Mouse (Mus musculus): ENCODE measurements at regions not wholly inside any gene's neighbourhood (a gene's known extent, or its start where the extent isn't known, plus 50 kb on each side); places are given as distances from the start of the nearest gene placed in this dataset.

DNA sequence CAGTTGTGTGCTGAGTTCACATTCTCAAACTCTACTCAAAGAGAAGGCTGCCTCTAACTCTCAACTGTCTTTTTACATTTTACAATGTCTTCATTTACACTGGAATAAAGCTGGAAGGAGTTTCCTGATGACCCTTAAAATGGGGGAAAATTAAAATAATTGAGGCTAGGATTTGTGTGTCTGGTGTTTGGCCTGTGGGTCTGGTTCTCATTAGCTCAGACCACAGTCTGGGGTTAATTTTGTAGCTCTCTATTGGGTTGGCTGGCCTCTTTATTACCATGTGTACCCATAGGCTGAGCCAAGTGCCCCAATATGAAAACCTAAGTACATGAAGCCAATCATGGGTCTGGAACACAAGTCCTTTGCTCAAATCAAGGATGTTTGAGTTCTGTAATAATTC, 128.0 kb upstream of the Sox11 start:
- TF ChIP-seq CTCF (IDR thresholded peaks at IDR 0.05; ENCODE audit: insufficient read depth, low read length) (no peak), POLR2A (IDR thresholded peaks at IDR 0.05; ENCODE audit: borderline replicate concordance, extremely low read depth, low read depth, low read length) (no peak)
